Mouse (Mus musculus) forebrain, embryonic 16.5 days (tissue): ENCODE results near the gene Noc4l. TPM values are rescaled to one million over a fixed set of nuclear protein-coding genes. Genes with fewer than 3 reads are reported as not detected.

Experiments
- ATAC-seq: fragments of 200-750 bp; cut with Nextera tagmentation; 2 replicates; pipeline ENCODE4 v1.8.0; 2017; ENCODE audit warnings: mild to moderate bottlenecking, moderate library complexity
- H3K27ac ChIP-seq: fragments of 300-500 bp; sonication (generic); 2 replicates; pipeline ENCODE4 v1.5.1; 2014; ENCODE audit warnings: low read length, control low read depth
- H3K27me3 ChIP-seq: fragments of 300-500 bp; sonication (generic); replicated peaks from 2 replicates; pipeline ENCODE4 v1.6.1; 2014; ENCODE audit warnings: low read length; ENCODE audit not compliant: control insufficient read depth, insufficient read depth
- H3K36me3 ChIP-seq: fragments of 300-500 bp; sonication (generic); 2 replicates; pipeline ENCODE4 v1.6.1; 2014; ENCODE audit not compliant: control insufficient read depth, insufficient read depth
- H3K4me1 ChIP-seq: fragments of 300-500 bp; sonication (generic); replicated peaks from 2 replicates; pipeline ENCODE4 v1.6.1; 2014; ENCODE audit warnings: low read length; ENCODE audit not compliant: control insufficient read depth, insufficient read depth
- H3K4me2 ChIP-seq: fragments of 300-500 bp; sonication (generic); 2 replicates; pipeline ENCODE4 v1.6.1; 2014; ENCODE audit warnings: mild to moderate bottlenecking, low read length, control low read depth
- H3K4me3 ChIP-seq: fragments of 300-500 bp; sonication (generic); replicated peaks from 2 replicates; pipeline ENCODE4 v1.5.1; 2014; ENCODE audit warnings: mild to moderate bottlenecking, low read length, control low read depth
- H3K9ac ChIP-seq: fragments of 300-500 bp; sonication (generic); replicated peaks from 2 replicates; pipeline ENCODE4 v1.6.1; 2014; ENCODE audit warnings: low read depth, low read length, control low read depth
- H3K9me3 ChIP-seq: fragments of 300-500 bp; sonication (generic); 2 replicates; pipeline ENCODE4 v1.6.1; 2016; ENCODE audit warnings: low read length; ENCODE audit not compliant: control insufficient read depth
- WGBS: fragments of 180-500 bp; shearing (Covaris S2); extraction: QIAGEN DNeasy Blood & Tissue Kit; methylation state at CpG from one replicate; pipeline ENCODE4 v1.1.7; 2014; 5-methylcytosine and 5-hydroxymethylcytosine counted together
- polyA plus RNA-seq: library from polyadenylated mRNA; unstranded; fragments of >200 nt; fragmentation: Nextera tagmentation; extraction: Ambion mirVana; gene quantifications from 2 replicates; pipeline ENCODE4 v1.2.1, GENCODE M21; 2015

Noc4l gene
- polyA plus RNA-seq, 1 experiment from 2014 or later = 53.9 TPM

DNA sequence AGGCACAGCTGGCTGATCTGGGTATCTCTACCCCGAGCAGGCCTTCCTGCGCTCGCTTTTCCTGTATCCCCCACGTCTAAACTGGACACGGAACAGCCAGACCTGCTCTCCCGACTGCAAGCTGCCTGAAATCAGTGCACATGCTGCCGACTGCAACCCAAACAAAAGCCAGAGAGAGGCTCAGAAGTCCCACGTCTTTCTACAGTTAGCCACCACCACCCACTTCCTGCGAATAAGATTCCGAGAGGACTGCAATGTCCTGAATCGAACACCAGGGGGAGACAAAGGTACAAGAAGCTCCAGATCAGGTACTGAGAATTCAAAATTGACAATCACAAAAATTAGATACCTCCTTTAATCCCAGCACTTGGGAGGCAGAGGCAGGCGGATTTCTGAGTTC, 13.8 kb downstream of the Noc4l start:
- no peak for ATAC-seq
- H3K4me1 ChIP-seq = no peaks in the 10 kb centered on the region
- H3K4me2 ChIP-seq = no peak overlapping the region
- no peaks in the 10 kb centered on the region for H3K36me3 ChIP-seq
- no peaks in the 10 kb centered on the region for H3K27me3 ChIP-seq
- H3K4me3 ChIP-seq = no peak overlapping the region
- H3K27ac ChIP-seq = no peak overlapping the region
- H3K9ac ChIP-seq = no peak overlapping the region
- no peaks in the 10 kb centered on the region for H3K9me3 ChIP-seq
- WGBS = 25% methylated on average over 12 of the region's 12 CpGs

DNA sequence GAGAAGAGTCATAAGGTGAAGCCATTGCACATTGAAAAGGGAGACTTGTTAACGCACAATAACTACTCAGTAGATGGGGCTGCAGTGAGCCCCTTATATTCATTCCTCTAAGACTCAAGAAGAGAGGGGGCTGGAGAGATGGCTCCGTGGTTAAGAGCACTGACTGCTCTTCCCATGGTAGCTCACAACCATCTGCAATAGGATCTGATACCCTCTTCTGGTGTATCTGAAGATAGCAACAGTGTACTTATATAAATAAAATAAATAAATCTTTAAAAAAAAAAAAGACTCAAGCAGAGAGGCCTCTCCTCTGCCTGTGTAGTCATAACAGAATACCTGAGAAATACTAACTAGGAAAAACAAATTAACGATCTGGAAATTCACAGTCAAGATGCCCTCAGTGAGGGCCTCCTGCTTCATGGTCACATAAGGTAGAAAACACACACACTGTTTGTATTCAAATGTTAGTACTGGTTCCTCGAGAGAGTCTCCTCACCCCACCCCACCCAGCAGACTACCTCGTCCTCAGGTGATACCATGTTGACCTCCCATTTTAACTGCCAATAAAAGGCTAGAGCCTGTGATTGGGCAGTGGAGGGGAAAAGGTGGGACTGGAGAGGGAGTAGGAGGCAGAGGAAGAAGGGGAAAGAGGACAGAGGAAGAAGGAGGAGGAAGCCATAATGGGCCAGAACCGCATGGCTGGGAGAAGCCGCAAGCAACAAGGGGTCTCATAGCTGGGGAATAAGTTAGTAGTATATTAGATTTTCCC, 14.7 kb downstream of the Noc4l start:
- Histone ChIP-seq H3K36me3 (no peaks in the 10 kb centered on the region), H3K27ac (no peak overlapping the region), H3K27me3 (no peaks in the 10 kb centered on the region), H3K9ac (no peak overlapping the region), H3K4me1 (no peaks in the 10 kb centered on the region), H3K4me2 (no peak overlapping the region), H3K4me3 (no peak overlapping the region), H3K9me3 (no peaks in the 10 kb centered on the region)
- ATAC-seq = no peak
- 79% methylated on average over 7 of the region's 7 CpGs for WGBS

DNA sequence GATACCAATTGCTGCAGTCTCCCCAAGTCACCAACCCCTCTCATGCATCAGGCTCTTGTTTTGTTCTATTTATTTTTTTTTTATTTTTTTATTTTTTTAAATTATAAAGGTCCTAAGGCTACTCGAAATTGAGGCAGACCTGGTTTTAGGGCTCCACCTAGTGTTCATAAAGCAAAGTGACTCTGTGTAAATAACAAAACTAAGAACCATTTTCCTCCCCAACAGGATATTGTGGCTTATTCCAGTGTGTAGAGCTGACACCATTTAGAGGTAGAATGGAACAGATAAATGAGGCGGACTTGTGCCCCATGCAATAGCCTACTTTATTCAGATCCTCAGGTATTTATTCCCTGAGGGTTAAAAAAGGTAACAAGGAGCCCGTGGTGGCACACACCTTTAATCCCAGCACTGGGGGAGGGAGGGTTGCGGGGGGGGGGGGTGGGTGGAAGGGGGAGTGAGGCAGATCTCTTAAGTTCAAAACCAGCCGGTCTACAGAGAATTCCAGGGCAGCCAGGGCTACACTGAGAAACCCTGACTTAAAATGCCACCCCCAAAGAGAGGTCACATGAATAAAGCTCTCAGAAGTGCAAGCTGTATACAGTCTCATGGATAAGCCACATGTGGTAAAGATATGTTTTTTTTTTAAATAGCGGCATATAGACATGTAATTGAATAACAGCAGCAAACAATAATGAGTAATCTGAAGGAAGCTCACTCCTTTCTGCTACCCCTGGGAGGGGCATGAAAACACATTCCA, 17.1 kb downstream of the Noc4l start:
- no peak overlapping the region for H3K9ac ChIP-seq
- H3K4me3 ChIP-seq = no peak overlapping the region
- no peaks in the 10 kb centered on the region for H3K4me1 ChIP-seq
- no peaks in the 10 kb centered on the region for H3K36me3 ChIP-seq
- ATAC-seq = peak; percentile 36; the same call in 1 of the 2 replicates
- H3K9me3 ChIP-seq = no peaks in the 10 kb centered on the region
- H3K4me2 ChIP-seq = no peak overlapping the region
- H3K27ac ChIP-seq = no peak overlapping the region
- H3K27me3 ChIP-seq = no peaks in the 10 kb centered on the region
- 45% methylated on average over 6 of the region's 6 CpGs for WGBS

DNA sequence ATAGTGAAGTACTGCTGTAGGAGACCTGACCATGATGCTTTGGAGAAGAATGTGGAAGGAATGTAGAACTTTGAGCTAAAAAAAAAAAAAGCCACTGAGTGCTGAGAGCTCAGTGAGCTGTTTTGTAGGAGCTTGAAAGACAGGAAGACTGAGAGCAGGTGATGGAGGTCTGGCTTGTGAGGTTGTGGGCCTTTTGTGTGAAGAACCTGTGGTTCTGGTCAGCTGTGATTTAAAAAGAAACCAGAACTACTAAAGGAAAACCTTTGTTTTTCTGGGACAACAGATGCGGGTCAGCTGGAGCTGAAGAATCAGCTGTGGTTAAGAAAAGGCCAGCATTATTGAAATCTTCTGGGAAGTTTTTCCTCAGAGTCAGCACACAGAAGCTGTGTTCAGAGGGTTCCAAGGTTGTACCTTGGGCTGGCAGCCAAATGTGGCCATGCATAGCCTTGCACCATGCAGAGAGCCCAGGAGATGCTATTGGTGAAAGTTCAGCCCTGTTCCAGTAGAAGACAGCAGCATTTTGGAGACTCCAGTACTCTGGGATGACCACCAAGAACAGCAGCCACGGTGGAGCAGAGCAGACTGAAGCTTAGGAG, 23.6 kb downstream of the Noc4l start:
- ATAC-seq = no peak
- Histone ChIP-seq H3K9ac (no peak overlapping the region), H3K9me3 (no peaks in the 10 kb centered on the region), H3K4me3 (no peak overlapping the region), H3K4me2 (no peak overlapping the region), H3K27ac (no peak overlapping the region), H3K36me3 (no peaks in the 10 kb centered on the region), H3K4me1 (no peaks in the 10 kb centered on the region), H3K27me3 (no peaks in the 10 kb centered on the region)
- 77% methylated on average over 2 of the region's 2 CpGs for WGBS

DNA sequence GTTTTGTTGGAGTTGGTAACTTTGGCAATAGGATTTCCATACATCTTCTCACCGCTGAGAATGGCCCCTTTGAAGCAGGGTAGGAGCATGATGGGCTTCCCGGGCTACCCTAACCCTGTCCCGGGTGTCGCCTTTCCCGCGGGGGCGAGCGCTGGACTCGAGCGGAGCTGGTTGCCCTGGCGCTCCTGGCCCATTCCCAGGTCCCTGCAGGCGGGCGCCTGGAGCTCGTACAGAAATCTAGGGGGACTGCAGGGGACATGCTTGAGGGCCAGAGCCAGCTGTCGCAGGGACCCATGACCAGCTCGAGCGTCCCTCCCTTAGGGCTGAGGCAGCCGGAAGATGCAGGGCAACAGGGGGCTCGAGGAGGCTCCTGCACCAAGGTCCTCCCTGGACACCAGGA, 25.1 kb downstream of the Noc4l start:
- H3K36me3 ChIP-seq = no peaks in the 10 kb centered on the region
- H3K4me1 ChIP-seq = no peaks in the 10 kb centered on the region
- H3K4me2 ChIP-seq = no peak overlapping the region
- 34% methylated on average over 19 of the region's 19 CpGs for WGBS
- no peak overlapping the region for H3K9ac ChIP-seq
- H3K27me3 ChIP-seq = no peaks in the 10 kb centered on the region
- H3K27ac ChIP-seq = no peak overlapping the region
- H3K4me3 ChIP-seq = no peak overlapping the region
- H3K9me3 ChIP-seq = no peaks in the 10 kb centered on the region
- ATAC-seq = no peak

- WGBS = 73% methylated on average over 10 of the region's 10 CpGs
- no peaks in the 10 kb centered on the region for H3K9me3 ChIP-seq
- ATAC-seq = no peak
These were observed 25.9 kb downstream of the Noc4l start for GRCm38 (mm10) chr5:110627351-110627750.

GRCm38 (mm10) chr5:110624319-110624718, 28.9 kb downstream of the Noc4l start:
- WGBS = 73% methylated on average over 2 of the region's 2 CpGs
- Histone ChIP-seq H3K4me2 (no peak overlapping the region), H3K4me1 (no peaks in the 10 kb centered on the region), H3K27me3 (no peaks in the 10 kb centered on the region), H3K4me3 (no peak overlapping the region), H3K36me3 (no peaks in the 10 kb centered on the region), H3K9me3 (no peaks in the 10 kb centered on the region), H3K27ac (no peak overlapping the region), H3K9ac (no peak overlapping the region)
- ATAC-seq = no peak

More at GRCm38 (mm10) chr5:110627351-110627750, 25.9 kb downstream of the Noc4l start:
- no peak overlapping the region for H3K27ac ChIP-seq
- no peaks in the 10 kb centered on the region for H3K4me1 ChIP-seq
- no peaks in the 10 kb centered on the region for H3K36me3 ChIP-seq
- H3K27me3 ChIP-seq = no peaks in the 10 kb centered on the region
- H3K4me2 ChIP-seq = no peak overlapping the region
- H3K4me3 ChIP-seq = no peak overlapping the region
- H3K9ac ChIP-seq = no peak overlapping the region

DNA sequence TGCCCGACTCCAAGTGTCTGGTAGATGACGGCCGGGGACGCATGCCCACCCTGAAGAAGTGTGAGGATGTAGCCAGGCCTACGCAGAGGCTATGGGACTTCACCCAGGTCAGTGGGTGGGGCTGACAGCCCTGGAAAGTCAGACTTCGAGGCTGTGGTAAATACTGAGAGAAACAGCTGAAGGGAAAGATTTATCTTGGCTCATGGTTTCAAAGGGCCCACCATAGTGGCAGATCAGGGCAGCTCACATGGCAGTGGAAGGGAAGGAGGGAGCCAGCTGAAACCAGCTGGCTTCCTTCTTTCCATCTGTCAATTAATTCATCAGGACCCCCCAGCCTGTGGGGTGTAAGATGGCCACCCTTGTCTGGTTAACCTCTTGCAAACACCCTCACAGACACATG, 34.0 kb downstream of the Noc4l start:
- H3K27me3 ChIP-seq = no peaks in the 10 kb centered on the region
- no peaks in the 10 kb centered on the region for H3K4me1 ChIP-seq
- no peaks in the 10 kb centered on the region for H3K36me3 ChIP-seq
- H3K9ac ChIP-seq = no peak overlapping the region
- H3K9me3 ChIP-seq = no peaks in the 10 kb centered on the region
- no peak for ATAC-seq
- WGBS = 90% methylated on average over 6 of the region's 6 CpGs
- no peak overlapping the region for H3K4me2 ChIP-seq
- H3K4me3 ChIP-seq = no peak overlapping the region
- no peak overlapping the region for H3K27ac ChIP-seq

- Histone ChIP-seq H3K27me3 (no peaks in the 10 kb centered on the region), H3K4me1 (peaks cover 13% of the 10 kb centered on the region), H3K9ac (no peak overlapping the region), H3K4me3 (no peak overlapping the region), H3K4me2 (no peak overlapping the region), H3K9me3 (no peaks in the 10 kb centered on the region), H3K36me3 (no peaks in the 10 kb centered on the region), H3K27ac (peak overlapping the region; percentile 49)
- ATAC-seq = peak; percentile 90
- WGBS = 63% methylated on average over 5 of the region's 5 CpGs
These were observed 41.6 kb downstream of the Noc4l start for GRCm38 (mm10) chr5:110611435-110612158.
